Mouse (Mus musculus) left cerebral cortex, postnatal 14 days (tissue): Measurements from ENCODE around the gene Mamdc2. TPM values are rescaled to one million over a fixed set of nuclear protein-coding genes. Genes with fewer than 3 reads are reported as not detected.
A peak's percentile ranks its signal among the peaks of the same experiment; 100 is the strongest.

Experiments used
- DNase-seq, 2 experiments: peaks; one replicate each; pipeline ENCODE4 v3.0.0; 2021 to 2022; ENCODE audit warnings: low spot score in 2 of 2, mixed read lengths in 1 of 2
- intact Hi-C: fragments of 180-260 bp; cut with DNase I; formaldehyde crosslinking; loops from one replicate; pipeline ENCODE4 v1.15.1; 2025
- total RNA-seq, 2 experiments: library from RNA; stranded (reverse); gene quantifications; 2 replicates each; pipeline ENCODE4 v1.2.3; 2021

The Mamdc2 gene
- total RNA-seq, 2 experiments from 2014 or later = 1.5 to 1.6 TPM

DNA sequence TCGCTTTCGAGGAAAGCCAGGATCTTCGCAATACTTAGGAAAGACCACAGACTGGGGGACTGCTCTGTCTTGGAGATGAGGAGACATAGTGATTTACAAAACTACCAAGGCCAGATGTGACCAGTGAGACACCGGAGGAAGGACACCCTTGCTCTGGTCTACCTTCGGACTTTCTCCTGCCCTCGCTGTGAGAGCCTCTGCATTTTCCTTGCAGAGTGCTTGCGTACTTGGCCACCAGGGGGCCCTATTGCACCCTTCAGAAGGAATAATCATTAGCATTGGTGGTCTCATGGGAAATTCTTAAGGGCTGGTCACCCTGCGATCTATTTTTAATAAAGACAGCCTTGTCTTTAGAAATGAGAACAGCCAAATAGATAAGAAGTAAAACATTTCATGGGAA, 75.0 kb downstream of the Mamdc2 start:
- DNase-seq = peak; percentile 74 to 81
- intact Hi-C loops = loop anchor here (5.0 kb wide), 3 partner anchors 149 to 589 kb away; partner anchors contain the start of gene Apba1

GRCm38 (mm10) chr19:23369275-23369674, 79.0 kb downstream of the Mamdc2 start:
- no peak for DNase-seq
- intact Hi-C loops = no loop called here

- no peak for DNase-seq
Measured at GRCm38 (mm10) chr19:23362006-23362405, 86.2 kb downstream of the Mamdc2 start.

DNA sequence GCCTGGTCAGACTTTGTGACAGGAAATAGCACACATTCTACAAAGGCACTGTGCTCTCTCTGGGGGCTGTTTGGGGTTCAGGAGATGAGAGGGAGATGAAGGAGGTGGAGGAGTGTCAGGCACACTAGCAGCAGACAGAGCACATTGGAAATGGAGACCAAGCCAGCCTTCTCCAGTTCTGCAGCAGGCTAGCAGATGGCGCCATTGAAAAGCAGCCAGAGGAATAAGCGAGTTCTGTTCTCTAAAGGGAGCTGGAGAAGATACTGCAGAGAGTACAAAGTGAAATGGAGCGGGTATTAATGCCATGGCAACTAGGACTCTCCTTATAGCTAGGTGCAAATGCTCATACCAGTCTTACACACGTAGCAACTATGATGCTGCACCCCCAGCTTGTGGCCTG, 87.1 kb downstream of the Mamdc2 start:
- intact Hi-C loops = no loop called here
- peak; percentile 75 to 76 for DNase-seq

More at GRCm38 (mm10) chr19:23362006-23362405, 86.2 kb downstream of the Mamdc2 start:
- intact Hi-C loops = no loop called here

- intact Hi-C loops = no loop called here
- DNase-seq = no peak
Measured at GRCm38 (mm10) chr19:23360536-23360935, 87.7 kb downstream of the Mamdc2 start.

DNA sequence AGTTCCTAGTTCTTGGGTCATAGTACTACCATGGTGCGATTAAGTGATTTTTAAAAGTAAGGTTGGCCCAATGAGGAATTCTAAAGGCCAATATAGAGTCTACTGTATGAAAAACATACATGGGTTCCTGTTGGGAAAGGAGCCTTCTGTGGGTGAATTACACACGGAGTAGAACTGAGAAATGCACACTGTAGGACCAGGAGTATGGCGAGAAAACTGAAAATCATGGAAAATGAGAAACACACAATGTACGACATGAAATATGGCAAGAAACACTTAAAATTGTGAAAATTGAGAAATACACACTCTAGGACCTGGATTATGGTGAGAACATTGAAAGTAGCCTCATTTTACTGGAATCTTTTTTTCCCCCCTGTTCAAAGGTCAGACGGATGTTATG, 91.0 kb downstream of the Mamdc2 start:
- DNase-seq = no peak
- intact Hi-C loops = no loop called here

- no peak for DNase-seq
- intact Hi-C loops = no loop called here
Measured at GRCm38 (mm10) chr19:23354738-23355137, 93.5 kb downstream of the Mamdc2 start.

- no peak for DNase-seq
- intact Hi-C loops = no loop called here
Measured at GRCm38 (mm10) chr19:23353881-23354401, 94.3 kb downstream of the Mamdc2 start.

- no peak for DNase-seq
- intact Hi-C loops = no loop called here
Measured at GRCm38 (mm10) chr19:23353161-23353560, 95.1 kb downstream of the Mamdc2 start.

DNA sequence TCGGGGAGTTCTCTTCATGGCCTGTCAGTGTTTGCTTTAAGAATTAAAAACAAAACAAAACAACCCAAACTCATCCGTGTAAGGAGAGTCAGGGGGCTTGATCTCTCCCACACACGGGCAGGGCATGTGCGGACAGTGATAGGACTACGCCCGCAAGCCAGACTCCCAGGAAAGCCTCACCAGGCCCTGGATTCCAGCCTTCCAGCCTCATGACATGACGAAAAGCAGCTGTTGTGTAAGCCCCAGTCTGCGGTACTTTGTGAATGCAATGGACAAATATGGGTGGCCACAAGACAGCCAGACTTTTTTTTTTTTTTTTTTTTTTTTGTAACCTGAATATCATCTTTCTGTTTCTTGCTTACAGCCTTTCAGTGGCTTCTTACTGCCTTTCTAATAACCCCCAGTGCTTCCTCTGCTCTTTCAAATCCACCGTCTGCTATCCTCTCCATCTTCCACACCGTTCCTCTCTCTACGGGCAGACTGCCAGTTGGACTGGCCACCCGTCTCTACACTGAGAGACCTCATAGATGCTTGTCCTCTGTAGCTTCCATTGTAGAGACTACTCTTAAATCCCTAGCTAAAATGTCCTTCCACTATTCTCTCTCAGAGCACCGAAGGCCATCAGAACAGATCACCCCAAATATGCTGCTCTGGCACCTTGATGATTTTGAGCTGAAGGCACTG, 96.3 kb downstream of the Mamdc2 start:
- intact Hi-C loops = no loop called here

GRCm38 (mm10) chr19:23349930-23350329, 98.3 kb downstream of the Mamdc2 start:
- DNase-seq = no peak
- intact Hi-C loops = no loop called here

More for the DNA sequence above, 96.3 kb downstream of the Mamdc2 start:
- no peak for DNase-seq

- no peak for DNase-seq
Measured at GRCm38 (mm10) chr19:23342782-23343181, 105.5 kb downstream of the Mamdc2 start.

DNA sequence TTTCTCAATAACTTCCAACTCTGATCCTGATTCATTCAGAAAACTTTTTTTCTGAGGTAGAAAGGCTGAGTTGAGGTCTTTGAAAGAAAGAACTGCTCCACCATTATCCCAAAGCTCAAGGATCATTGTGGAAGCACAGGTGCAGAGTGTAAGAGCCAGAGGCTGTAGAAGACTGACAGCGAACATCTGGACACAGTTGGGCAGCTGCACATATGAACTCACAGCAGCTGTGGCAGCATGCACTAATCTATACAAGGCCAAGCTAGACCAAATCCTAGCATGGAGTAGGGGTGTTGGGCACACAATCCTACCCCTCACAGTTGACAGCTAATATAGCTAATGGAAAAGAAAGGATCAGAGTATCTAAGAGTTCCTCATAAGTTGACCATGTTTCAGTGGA, 115.4 kb downstream of the Mamdc2 start:
- intact Hi-C loops = no loop called here

More at GRCm38 (mm10) chr19:23342782-23343181, 105.5 kb downstream of the Mamdc2 start:
- intact Hi-C loops = no loop called here

DNA sequence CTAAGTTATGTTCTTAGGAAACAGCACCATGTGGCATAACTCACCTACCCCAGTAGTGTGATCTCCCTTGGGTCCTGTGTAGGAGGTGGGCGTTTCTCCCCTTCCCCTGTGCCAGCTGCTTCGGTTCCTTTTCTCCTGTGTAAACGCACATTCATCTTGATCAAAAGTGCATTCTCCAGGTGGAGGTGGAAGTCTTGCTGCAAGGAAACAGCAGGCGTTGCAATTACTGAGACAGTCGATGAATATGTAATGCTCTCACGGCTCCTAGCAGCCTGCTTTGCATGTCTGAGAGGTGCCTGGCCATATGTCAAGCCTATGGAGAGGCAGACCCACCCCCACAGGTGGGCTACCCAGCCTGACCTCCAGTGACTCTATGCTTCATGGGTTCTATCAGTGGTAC, 117.4 kb downstream of the Mamdc2 start:
- intact Hi-C loops = no loop called here
- DNase-seq = peak in 1 of 2 experiments; percentile 22

More for the DNA sequence above, 115.4 kb downstream of the Mamdc2 start:
- DNase-seq = no peak

GRCm38 (mm10) chr19:23329346-23329745, 118.9 kb downstream of the Mamdc2 start:
- intact Hi-C loops = no loop called here
- DNase-seq = no peak

GRCm38 (mm10) chr19:23327056-23327640, 121.1 kb downstream of the Mamdc2 start:
- peak in 1 of 2 experiments; percentile 12 for DNase-seq
- intact Hi-C loops = no loop called here

DNA sequence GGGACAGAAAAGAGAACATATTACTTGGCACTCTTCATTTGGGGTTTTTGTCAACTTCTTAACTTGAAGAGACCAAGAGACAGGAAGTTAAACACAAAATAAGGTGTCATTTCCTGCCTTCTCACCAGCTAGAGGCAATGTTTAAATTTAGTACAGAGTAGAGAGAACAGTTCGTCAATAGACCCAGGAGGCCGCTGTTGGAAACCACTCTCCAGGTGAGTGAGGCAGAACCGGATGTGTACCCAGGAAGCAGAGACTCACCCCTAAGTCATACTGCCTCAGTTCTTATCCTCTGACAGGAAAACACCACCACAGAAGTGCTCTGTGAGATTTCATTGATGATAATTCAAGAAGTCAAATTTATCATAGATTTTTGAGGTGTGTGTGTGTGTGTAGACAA, 125.1 kb downstream of the Mamdc2 start:
- intact Hi-C loops = no loop called here
- DNase-seq = no peak

GRCm38 (mm10) chr19:23317989-23318358, 130.3 kb downstream of the Mamdc2 start:
- intact Hi-C loops = no loop called here
- DNase-seq = no peak

GRCm38 (mm10) chr19:23317295-23317988, 130.8 kb downstream of the Mamdc2 start:
- intact Hi-C loops = no loop called here
- DNase-seq = no peak

DNA sequence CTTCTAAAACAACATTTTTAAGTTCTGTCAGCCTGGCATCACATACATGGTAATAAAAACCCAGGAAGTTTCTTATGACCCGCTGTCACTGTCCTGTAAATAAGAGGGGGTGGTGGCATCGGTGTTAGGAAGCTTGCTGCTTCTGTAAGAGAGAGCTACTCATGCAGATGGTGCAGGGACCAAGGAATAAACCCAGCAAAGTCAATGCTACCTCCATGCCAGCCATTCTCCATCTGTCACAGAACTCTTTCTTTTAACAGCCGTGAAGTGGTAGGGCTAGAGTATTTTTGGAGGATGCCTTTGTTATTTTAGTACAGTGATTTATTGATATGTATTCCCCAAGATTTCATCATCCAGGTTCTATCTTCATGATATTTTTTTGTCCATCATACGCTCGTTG, 131.4 kb downstream of the Mamdc2 start:
- no peak for DNase-seq
- intact Hi-C loops = no loop called here
